Mouse (Mus musculus): ENCODE measurements around the gene Zfp691. TPM values are rescaled to one million over a fixed set of nuclear protein-coding genes. Genes with fewer than 3 reads are reported as not detected.

Gene Zfp691
- 10 to 100 TPM; 19.4 to 22.3 TPM for total RNA-seq (2021)

DNA sequence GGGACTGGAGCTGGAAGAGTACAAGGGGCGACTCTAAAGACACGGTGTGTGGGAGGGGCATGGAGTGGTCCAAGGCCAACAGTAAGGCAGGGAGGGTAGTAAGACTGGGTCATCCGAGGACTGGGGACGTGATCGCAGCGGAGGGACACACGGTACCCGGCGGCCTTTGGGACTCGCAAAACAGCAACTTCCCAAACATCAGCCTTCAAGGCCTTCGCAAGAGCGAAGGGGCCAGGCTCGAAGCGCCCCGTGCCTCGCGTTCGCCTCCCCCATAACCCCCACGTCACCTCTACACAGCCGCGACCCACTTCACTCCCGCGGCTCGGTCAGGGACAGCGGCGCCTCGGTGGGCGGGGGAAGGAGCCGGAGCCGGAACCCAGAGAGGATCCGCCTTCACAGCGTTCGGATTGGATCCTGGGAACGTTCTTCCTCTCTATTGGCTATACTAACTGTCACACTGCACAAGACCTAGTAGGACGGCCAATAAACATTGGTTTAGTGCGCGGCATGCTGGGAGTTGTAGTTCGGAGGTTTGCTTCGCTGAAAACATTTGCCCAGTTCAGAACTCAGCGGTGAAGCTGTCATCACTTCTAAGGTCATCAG, at the start of gene Zfp691:
TSS of gene Zfp691 (minus strand) at position 345 of the 603 bp plus-strand sequence.
- DNase-seq: peak; percentile 97 to 98
- intact Hi-C loops (cut with DNase I): loop anchor here (2.0 kb wide), 1 partner anchor 21 kb away; the partner anchor contains the start of gene Svbp

DNA sequence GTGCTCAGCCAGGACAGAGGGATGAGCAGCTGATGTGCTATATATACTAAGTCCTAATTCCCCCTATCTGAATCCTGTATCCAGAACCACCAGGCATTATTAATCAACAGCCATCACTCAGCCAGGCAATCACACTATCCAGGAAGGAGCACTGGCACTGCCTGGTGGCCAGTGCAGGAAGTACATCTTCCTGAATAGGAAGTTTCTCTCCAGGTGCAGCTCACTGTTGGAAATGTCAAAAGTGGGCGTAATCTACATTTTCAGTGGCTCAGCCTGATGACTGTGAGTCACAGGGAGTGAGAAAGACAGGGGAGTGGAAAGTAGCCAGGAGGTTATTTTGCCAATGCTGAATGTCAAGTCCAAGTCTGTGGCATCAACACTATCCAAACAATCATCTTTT, 49.7 kb upstream of the Zfp691 start:
- DNase-seq: no peak
- intact Hi-C loops (cut with DNase I): loop anchor here (2.0 kb wide), 1 partner anchor 25 kb away; no protein-coding TSS in a partner anchor

DNA sequence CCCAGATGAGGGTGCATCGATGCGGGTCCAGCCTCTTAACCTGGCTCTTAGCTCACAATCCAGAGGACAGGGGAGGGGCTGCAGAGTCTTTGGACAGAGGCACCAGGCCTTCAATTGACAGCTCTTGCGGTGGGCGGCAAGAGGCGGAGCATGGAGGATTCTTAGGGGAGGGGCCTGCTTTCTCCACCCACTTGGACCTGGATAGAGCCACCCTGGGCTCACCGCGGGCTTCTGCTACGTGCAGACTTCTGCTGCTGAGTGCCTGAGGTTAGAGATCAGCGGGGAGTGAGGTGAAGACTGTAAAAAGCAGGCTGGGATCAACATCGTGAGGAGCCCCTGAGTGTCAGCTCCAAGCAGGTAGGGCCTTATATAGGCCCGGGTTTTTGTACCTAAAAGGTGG, 44.2 kb upstream of the Zfp691 start, which contains the start of gene Tmem269:
TSS of gene Tmem269 (minus strand) at position 49 of the 400 bp plus-strand sequence.
- intact Hi-C loops (cut with DNase I): no loop called here

DNA sequence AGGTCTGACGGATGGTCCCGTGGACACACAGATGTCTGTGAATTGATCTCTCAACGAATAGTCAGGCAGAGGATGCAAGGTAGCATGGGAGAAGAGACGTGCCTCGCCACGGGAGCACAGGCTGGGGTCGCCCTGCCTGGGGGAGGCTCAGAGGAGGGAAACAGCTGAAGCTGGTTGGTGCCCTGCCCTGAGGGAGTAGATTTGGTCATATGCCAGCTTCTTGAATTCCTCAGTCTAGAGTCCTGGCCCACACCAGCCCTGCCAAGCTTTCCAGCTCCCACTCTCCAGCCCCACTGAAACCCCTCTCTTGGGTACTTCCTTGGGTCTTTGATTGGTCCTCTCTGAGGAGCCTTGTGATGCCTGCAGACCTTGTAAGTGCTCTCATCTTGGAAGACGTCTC, 42.7 kb upstream of the Zfp691 start:
- intact Hi-C loops (cut with DNase I): no loop called here
- DNase-seq: no peak

More for the DNA sequence above, 44.2 kb upstream of the Zfp691 start, which contains the start of gene Tmem269:
- no peak for DNase-seq

DNA sequence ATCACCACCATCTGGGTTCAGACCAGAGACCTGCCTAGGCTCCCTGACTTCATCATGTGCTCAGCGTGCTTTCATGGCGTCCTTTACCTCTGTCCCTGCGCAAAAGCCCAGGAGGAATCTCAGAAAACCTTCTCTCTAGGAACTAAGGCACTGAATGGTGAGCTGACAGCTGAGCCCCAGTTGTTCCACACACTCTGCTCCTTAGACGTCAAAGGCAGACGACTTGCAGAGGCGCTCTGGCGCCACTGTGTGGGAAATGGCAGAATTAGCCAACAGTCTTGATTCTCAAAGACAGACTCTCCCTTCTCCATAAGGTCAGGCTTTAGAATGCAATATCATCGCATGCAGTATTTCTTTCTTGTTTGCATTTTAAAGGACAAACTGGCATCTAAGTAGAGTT, 30.7 kb upstream of the Zfp691 start:
- DNase-seq: peak; percentile 65 to 75
- intact Hi-C loops (cut with DNase I): loop anchor here (1.0 to 2.0 kb wide), 2 partner anchors 46 to 199 kb away; no protein-coding TSS in a partner anchor

DNA sequence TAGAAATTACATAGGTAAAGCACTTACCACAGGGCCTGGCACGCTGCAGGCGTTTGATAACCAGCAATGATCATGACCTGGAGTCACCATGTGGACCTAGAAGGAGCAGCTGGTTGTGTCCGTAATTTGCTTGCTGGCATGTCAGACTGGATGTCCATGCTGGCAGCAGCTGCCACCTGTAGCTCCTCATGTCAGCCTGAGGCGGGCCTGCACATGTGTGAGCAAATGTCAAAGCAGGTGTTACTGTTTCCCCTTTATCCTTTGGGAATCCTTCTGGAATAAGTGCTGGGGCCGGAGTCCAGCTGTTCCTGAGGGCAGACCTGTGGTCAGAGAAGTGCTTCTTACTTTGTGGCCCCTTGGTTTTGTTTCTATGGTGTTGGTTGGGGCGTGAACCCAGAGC, 24.1 kb upstream of the Zfp691 start:
- DNase-seq: no peak
- intact Hi-C loops (cut with DNase I): loop anchor here (2.0 kb wide), 1 partner anchor 25 kb away; no protein-coding TSS in a partner anchor

DNA sequence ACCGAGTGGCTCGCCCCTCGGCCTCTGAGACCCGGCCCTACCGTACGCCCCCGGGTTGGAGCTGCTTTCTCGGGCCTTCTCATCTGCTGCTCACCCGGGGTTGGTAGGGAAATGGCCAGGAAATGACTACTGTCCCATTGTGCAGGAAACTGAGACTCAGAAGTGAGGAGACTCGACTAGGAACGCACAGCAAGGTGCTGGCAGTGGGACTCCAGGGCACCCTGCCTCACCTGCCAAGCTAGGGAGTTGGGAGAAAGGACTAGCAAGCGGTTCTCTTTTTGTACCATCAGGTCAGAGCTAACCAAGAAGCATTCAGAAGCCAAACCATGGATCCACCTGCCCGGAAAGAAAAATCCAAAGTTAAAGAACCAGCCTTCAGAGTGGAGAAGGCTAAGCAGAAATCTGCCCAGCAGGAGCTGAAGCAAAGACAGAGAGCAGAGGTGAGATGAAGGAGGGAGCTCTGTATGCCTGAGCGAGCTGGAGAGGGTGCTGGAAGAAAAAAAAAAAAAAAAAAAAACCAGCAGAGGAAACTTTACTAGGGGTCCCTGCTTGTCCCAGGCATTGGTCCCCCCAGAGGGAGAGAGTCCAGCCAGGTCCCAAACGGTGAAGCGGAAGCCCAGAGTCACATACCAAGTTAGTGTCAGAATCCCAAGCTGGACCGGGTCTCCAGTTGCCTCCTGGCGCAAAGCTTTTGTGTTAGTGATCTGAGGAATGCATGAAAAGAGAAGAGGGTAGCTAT, 21.8 kb upstream of the Zfp691 start:
- DNase-seq: no peak
- intact Hi-C loops (cut with DNase I): loop anchor here (2.0 kb wide), 1 partner anchor 21 kb away; the partner anchor contains the start of gene Zfp691

DNA sequence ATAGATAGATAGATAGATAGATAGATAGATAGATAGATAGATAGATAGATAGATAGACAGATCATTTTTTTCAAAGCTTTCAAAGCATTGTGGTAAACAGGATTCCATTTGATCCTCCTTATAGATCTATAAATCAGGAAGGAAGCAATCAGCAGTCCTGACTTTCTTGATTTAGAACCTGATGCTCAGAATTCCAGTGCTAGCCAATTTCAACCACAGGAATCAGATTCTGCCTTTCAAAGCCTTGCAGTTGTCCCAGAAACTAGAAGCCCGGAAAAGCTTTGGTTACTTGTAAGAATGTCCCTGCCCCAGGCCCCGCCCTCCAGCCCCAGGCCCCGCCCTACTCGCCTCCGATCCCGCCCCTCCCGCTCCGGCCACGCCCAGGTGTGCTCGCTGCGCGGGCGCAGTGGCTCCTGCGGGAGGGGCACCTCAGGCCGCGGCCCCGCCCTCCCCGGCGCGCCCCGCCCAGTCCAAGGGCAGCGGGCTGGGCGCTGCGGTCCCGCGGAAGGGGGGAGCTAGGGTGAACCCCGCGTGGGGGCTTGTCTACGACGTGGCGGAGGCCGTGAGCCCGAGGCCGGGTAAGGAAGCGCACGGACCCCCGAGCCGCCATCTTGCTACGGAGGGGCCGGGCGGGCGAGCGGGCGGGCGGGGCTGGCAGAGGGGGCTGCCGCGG, 21.1 kb upstream of the Zfp691 start, which contains the start of gene Svbp:
TSS of gene Svbp (plus strand) at position 398 of the 673 bp plus-strand sequence.
- peak; percentile 87 to 93 for DNase-seq
- intact Hi-C loops (cut with DNase I): loop anchor here (2.0 kb wide), 1 partner anchor 20 kb away; the partner anchor contains the start of gene Zfp691

DNA sequence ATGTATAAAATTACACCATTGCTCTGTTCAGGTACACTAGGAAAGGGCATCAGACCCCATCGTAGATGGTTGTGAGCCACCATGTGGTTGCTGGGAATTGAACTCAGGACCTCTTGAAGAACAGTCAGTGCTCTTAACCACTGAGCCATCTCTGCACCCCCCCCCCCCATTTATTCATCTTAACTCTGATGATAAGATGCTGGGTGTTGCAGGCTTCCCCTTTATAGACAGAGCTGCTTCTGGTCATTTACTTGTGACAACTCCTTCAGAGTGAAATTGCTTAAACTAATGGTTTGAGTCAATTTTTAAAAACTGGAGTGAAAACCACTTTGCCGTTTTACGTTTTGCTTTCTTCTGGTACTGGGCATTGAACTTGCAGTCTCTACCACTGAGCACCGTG, 18.8 kb upstream of the Zfp691 start:
- intact Hi-C loops (cut with DNase I): no loop called here

DNA sequence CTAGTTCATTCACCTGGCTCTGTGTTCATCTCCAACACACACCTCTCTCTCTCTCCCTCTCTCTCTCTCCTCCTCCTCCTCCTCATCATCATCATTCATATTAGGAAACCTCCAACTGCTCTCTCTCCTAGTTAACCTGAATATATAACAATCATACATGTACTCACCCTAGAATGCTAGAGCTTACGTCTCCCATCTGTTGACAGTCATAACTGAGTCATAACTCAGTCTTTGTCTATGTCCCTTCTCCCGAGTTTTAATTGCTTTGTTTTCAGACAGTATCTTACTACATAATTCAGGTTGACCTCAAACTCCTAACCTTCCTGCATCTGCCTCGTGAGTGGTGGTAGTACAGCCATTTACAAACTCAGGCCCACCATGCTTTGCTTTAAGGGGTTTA, 17.3 kb upstream of the Zfp691 start:
- DNase-seq: no peak
- intact Hi-C loops (cut with DNase I): no loop called here

More for the DNA sequence above, 18.8 kb upstream of the Zfp691 start:
- no peak for DNase-seq

DNA sequence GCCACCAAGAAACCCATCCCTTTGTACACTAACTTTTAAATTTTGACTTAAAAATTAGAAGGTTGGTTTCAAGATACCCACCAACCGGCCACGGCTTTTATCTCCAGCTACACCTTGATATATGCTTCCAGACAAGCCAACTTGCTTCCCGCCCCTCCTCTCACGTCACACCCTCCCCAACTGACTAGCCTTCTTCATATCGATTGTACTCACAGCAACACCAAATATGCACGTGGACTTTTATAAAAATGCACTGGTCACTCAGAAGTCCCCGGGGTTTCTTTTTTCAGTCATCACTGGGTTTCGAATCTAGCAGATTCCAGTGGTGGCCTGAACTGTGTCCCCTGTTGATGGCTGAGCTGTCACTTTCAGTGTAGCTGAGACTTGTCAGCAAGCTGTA, 16.6 kb upstream of the Zfp691 start:
- no peak for DNase-seq
- intact Hi-C loops (cut with DNase I): no loop called here

DNA sequence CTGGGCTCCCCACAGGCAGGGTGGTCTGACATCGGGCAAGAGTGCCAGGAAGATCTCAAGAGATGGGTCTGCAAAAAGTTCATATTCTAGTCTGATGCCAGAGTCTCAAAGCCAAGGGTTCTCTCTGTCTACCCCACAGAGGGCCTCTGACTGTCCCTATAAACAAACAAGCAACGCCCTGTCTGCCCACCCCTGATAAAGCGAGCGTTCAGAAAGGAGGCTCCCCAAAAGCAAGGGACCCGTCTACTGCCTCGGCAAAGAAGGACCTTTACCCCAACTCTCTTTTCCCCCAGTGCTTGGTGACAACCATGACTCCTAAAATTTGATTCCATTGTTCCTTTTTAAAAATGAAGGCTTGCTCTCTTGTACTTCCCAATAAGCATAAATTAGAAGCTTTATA, 15.9 kb upstream of the Zfp691 start, which contains the start of gene Ermap:
TSS of gene Ermap (minus strand) at position 148 of the 400 bp plus-strand sequence.
- no peak for DNase-seq
- intact Hi-C loops (cut with DNase I): no loop called here

DNA sequence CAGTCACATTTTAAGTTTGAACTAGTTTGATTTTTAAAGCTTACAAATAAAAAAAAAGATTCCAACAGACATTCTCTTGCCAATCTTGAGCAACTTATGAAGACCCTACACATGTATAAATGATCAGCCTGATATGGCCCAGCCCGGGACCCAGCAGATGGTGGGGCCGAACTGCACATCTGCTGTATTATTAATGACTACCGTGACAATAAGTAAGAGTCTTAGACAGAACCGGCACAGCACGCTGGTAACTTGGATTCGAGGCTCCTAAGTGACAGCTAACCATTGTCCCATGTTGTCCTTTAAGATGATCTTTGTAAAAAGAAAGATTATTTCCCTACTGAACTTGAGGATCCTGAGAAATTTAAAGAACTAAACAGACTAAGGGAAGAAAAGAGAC, 15.4 kb upstream of the Zfp691 start:
- DNase-seq: no peak
- intact Hi-C loops (cut with DNase I): no loop called here

DNA sequence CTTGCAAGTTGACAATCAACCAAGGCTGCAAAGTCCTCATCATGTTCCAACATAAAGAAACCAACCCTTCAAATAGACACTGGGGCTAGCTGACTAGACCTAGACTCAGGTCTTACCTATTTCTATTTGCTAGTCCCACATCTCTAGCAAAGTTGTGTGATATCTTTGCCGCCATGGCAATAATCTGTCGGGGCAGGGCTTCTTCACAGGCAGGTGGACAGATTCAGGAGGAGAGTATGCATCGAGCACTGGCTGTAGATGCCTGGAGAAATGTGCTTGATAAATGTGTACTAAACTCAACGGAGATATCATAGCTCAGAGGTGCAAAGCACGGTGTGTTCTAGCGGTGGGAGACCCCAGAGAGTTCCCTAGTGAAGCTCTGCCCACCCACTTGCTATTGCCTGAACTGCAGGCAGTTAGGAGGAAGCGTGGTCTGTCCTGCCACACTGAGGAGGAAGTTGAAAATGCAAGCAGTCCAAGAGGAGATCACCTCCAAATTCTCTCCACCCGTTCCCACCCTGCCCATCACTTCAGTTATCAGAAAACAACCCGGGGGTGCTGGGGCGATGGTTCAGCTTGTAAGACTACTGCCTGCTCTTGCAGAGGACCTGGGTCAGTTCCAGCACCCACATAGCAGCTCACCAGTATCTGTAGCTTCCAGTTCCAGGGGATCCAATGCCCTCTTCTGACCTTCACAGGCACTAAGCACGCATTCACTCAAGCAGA, 14.2 kb upstream of the Zfp691 start:
- peak; percentile 19 to 25 for DNase-seq
- intact Hi-C loops (cut with DNase I): no loop called here

DNA sequence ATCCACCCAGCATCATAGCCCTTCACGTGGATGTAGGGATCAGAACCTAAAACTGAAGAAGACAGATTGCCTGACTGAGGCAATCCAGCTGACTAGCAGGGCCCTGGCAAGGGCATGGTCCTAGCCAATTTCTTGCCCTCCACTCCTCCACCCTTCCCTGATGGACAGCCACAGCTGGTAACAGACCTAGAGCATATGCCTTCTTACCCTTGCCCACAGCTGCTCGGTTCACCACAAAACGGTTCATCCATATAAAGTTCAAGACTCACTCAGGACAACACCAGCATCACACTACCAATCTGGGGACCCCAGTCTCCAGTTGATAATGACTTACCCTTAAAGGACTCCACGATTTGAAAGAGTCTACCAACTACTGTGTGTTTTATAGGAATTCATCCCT, 11.8 kb upstream of the Zfp691 start:
- DNase-seq: no peak
- intact Hi-C loops (cut with DNase I): no loop called here

DNA sequence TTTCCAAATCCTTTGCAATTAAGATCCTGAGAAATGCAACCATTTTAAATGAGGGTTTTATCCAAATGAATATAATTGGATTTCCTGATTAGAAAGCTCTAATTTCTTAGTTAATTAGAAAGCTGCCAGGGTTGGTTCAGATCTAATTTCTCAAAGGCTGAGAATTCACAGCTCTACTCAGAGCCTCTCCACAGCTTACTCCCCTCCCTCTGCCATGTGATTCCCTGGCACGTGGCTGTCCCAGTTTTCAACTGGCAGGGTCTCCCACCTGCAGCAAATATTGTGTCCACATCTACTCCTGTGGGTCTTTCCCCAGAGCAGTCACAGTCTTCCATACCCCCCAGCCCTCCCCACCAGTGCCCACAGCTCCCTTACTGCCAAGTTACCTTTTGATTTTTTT, 9.5 kb upstream of the Zfp691 start:
- DNase-seq: no peak
- intact Hi-C loops (cut with DNase I): no loop called here

DNA sequence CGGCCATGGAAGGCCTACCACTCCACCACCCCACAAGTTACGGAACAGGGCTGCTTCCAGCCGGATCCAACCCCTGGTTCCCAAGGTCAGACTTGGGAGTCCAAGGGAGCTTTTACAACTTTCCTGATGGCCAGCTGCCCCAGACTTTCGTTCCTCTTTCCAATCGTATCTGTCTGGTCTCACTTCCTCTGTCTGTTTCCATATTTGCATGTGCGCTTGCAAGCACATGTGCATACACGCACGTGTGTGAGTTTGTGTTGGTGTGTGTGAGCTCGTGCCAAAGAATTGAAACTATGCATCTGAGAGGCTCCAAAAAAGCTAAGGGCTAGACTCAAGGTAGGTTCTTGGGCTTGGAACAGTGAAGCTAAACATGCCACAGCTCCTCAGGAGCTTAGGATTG, 7.5 kb upstream of the Zfp691 start:
- intact Hi-C loops (cut with DNase I): no loop called here
- DNase-seq: no peak

DNA sequence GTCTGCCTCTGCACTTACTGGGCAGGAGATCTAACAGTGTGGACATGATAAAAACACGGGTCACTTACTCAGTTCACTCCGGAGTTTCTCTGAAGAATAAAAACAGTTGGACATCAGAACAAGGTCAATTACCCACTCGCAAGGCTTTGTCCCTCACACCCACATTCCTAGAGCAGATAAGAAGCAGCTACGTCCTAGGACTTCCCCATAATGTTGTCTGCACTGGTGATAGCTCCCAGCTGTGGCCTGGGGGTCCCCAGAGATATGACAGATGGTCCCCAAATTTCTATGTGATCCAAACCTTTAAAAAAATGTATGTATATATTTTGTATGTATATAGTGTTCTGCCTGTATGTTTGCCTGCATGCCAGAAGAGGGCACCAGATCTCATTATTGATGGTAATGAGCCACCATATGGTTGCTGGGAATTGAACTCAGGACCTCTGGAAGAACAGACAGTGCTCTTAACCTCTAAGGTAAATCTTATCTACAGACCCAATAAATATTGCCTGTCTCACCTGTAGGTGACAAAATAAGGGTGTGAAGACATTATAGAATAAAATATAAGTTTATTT, 6.2 kb upstream of the Zfp691 start:
- no peak for DNase-seq
- intact Hi-C loops (cut with DNase I): no loop called here

DNA sequence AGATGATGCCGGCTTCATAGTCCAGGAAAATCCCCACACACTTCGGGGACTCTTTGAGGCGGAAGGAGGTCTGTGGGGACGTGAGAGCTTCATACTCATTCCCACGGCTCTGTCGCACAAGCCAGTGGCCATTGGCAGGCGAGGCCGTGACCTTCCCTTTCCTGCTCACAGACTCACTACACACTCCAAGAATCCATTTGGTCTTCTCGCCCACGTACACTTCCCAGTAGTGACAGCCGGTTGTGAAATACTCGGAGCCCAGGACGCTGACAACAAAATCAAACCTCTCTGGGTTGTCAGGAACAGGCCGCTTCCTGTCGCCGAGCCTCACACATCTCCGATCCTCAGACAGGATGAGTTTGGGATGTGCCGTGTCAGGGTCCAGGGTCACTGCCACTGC, 4.3 kb upstream of the Zfp691 start:
- intact Hi-C loops (cut with DNase I): loop anchor here (2.0 kb wide), 1 partner anchor 54 kb away; the partner anchor contains the start of genes AU022252 and P3h1
- peak; percentile 31 to 55 for DNase-seq

DNA sequence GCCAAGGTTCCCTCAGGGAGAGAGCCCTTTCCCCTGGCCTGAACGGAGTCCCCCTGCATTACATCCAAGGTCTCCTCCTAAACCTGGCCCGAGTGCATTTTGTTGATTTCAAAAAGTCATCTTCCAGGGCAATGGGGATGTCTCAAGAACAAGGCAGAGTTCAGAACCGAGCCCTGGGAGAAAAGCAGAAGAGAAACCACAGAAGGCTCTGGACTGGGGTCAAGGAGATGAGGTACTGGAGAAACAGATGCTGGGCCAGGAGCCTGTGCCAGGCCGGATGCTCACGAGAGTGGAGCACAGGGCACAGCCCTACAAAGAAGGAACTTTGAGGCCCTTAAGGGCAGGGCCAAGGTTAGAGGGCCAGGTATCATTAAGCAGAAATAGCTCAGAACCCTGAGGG, 3.7 kb upstream of the Zfp691 start:
- peak in 1 of 2 experiments; percentile 31 for DNase-seq
- intact Hi-C loops (cut with DNase I): loop anchor here (2.0 kb wide), 1 partner anchor 55 kb away; the partner anchor contains the start of genes AU022252 and P3h1
